Mouse (Mus musculus) embryo, embryonic 10 days (tissue): ENCODE results near the gene Tbcd.
"Not testable (repeated sequence)": the region's sequence is repeated elsewhere in the genome, so short reads cannot be mapped to it uniquely, and the experiment has no call there.

ENCODE experiments used
- DNase-seq: peaks from one replicate; pipeline ENCODE4 v3.0.0-alpha.2; 2015; ENCODE audit warnings: low spot score

Gene Tbcd

GRCm38 (mm10) chr11:121653631-121654030 is 201.9 kb downstream of the Tbcd start:
- DNase-seq, result no peak

DNA sequence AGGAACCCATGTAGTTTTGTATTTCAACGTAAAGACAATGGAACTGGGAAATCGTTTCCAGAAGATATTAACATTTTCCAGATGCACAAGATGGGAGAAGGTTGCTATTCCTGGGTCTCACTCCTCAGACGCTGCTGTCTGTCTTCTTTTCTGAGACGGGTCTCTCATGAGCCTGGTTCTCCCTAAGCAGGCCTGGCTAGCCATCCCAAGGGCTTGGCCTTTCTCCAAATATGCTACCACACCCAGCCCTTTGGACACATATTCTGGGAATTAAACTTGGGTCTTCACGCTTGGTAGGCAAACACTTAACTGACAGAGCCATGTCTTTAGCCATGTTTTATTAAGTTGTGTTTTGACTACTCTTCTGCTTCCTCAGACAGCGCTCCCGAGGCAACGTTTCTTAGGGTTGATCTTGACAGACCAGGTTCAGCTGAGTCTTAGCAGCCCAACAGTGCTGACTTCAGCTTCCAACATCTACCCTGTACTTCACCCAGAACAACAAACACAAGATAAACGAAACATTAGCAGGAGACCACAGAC is 202.7 kb downstream of the Tbcd start:
- DNase-seq, result no peak

- no peak for DNase-seq
Observed at GRCm38 (mm10) chr11:121655166-121655806, 203.5 kb downstream of the Tbcd start.

DNA sequence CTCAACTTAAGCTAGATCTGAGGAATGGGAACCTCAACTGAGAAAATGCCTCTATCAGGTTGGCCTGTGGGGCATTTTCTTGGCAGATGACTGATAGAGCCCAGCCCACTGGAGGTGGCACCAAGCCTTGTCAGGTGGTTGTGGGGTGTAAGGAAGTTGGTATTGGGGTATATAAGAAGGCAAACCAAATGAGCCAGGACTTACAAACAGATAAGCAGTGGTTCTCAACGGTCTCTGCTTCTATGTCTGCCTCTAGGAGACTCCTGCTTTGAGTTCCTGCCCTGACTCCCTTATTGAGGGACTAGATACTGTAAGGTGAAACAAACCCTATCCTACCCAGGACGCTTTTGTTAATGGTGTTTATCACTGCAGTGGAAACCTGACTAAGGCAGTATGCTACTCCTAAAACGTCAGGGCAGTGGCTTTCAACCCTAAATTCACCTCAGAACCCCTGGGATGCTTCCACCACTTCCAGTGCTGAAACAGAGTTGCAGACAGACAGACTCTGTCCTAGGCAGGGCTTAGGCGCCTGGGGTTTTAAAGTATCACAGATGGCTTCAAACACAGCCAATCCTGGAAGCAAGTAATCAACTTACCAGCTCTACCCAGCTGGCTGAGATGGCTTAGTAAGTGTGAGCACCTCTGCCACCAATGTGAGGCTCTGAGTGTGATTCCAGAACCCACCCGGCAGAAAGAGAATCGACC is 204.2 kb downstream of the Tbcd start:
- DNase-seq, result no peak

DNA sequence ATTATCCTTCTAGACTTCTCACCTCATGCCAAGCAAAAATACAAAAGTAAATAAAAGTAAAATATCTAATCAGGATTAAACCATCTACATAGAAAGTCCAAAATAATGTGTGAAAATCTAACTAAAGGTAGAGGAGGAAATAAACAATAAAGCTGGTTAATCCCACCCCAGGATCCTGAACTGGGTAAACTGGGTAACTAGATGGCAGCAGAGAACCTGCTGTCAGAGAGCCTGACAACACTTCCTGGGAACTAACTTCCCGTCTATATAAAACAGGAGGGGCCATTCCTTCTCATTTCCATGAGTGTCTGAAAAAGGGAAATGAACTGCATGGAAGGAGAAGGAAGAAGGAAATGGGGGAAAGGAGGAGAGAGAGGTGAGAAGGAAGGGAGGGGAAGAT is 206.4 kb downstream of the Tbcd start:
- DNase-seq, result no peak

- not testable (repeated sequence) for DNase-seq
Observed at GRCm38 (mm10) chr11:121660604-121661003, 208.9 kb downstream of the Tbcd start.

- no peak for DNase-seq
Observed at GRCm38 (mm10) chr11:121661116-121661515, 209.4 kb downstream of the Tbcd start.
